Comparison of ENCODE assay signal across 21 mouse cellular contexts in the genomic region with DNA sequence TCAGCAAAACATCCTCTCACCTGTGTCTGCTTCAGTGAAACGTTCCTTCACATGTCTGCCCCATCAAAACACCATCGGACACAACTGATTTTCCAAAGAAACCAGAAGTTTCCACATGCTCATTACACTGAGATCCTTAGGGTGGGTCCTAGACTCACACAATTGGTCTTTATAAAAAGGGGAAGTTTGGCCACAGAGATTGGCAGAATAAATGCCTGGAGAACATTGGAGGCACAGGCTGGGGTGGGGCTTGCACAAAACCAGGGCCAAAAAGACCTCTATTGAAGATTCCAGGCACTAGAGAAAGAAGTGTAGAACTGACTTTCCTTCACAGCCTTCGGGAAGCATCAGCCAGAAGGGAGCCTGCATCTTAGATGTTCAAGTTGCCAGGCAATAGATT. TPM values are rescaled to one million over a fixed set of nuclear protein-coding genes. Genes with fewer than 3 reads are reported as not detected.
DNase-seq lines count a peak whose midpoint lies in the region; ATAC-seq and TF ChIP-seq lines count a peak whose summit lies in the region.
"Had no signal": no experiment of that assay in that cellular context is flagged by ENCODE, and none has a peak within 500 bp of the region (broad histone marks: within the 10 kb centered on the region; RNA-seq: fewer than 3 reads in every experiment).

No protein-coding gene starts in this region.

- intact Hi-C loops in heart, adult 2 months (cut with DNase I), result loop anchor here (10.0 kb wide), 1 partner anchor 461 kb away; no protein-coding TSS in a partner anchor
- intact Hi-C loops in heart, postnatal 14 days (cut with DNase I), result no loop called here

- H3K4me3 ChIP-seq in heart, adult 2 months, result no peak overlapping the region
- H3K4me3 ChIP-seq: embryonic facial prominence, embryonic 10.5 days; embryonic facial prominence, embryonic 12.5 days; forebrain, embryonic 13.5 days; forebrain, embryonic 15.5 days had no signal

- no peaks in the 10 kb centered on the region for H3K27me3 ChIP-seq in heart, adult 2 months (ENCODE audit: control insufficient read depth, insufficient read depth, low read length)
- H3K27me3 ChIP-seq: forebrain, embryonic 13.5 days; forebrain, embryonic 15.5 days; Patski had no signal

- H3K36me3 ChIP-seq in heart, adult 2 months (ENCODE audit: control insufficient read depth, insufficient read depth, low read length), result no peaks in the 10 kb centered on the region
- H3K36me3 ChIP-seq: embryonic facial prominence, embryonic 10.5 days; embryonic facial prominence, embryonic 12.5 days; forebrain, embryonic 15.5 days had no signal

- no peak for TF ChIP-seq CTCF in heart, adult 2 months (IDR thresholded peaks at IDR 0.05)

- WGBS in heart, adult 2 months, result 66% methylated on average over 3 of the region's 3 CpGs

- H3K79me2 ChIP-seq in heart, adult 2 months (replicated peaks; ENCODE audit: control insufficient read depth, insufficient read depth, low read length), result no peaks in the 10 kb centered on the region

- peak; percentile 46 for ATAC-seq in common myeloid progenitor, adult 5-6 weeks (replicated peaks; ENCODE audit: low read depth, poor library complexity, severe bottlenecking)
- ATAC-seq: activated CD4-positive, CD25-positive, alpha-beta regulatory T cell, adult 4 months; forebrain, embryonic 13.5 days; forebrain, embryonic 15.5 days; forebrain, postnatal 0 days; Patski had no signal

- no peak for DNase-seq in heart, adult 2 months
- DNase-seq in heart, postnatal 14 days, result no peak
- DNase-seq in cerebellum, postnatal 10 days, result no peak
- no peak for DNase-seq in layer of hippocampus, postnatal 10 days (ENCODE audit: low spot score in 2 of 2)
- DNase-seq: adrenal gland, adult 8-10 months; adrenal gland, postnatal 14 days; adrenal gland, postnatal 36 days; cerebellum, adult 11-12 months; cerebellum, adult 2 months; cerebellum, adult 9-10 months; cerebellum, postnatal 14 days; cerebellum, postnatal 36 days; forebrain, postnatal 0 days had no signal

- H3K9ac ChIP-seq in heart, adult 2 months (ENCODE audit: low read depth, low read length), result no peak overlapping the region
- H3K9ac ChIP-seq: embryonic facial prominence, embryonic 12.5 days; forebrain, embryonic 13.5 days; forebrain, embryonic 15.5 days; forebrain, postnatal 0 days had no signal

- H3K27ac ChIP-seq in heart, adult 2 months, result peak overlapping the region; percentile 24
- H3K27ac ChIP-seq: embryonic facial prominence, embryonic 12.5 days; forebrain, embryonic 13.5 days; forebrain, embryonic 15.5 days had no signal

- TF ChIP-seq EP300 in heart, adult 2 months (IDR thresholded peaks at IDR 0.05; ENCODE audit: insufficient read depth, low read depth, low read length), result no peak

- H3K4me1 ChIP-seq in heart, adult 2 months (ENCODE audit: control insufficient read depth, insufficient read depth, low read length), result peaks cover 14% of the 10 kb centered on the region

- TF ChIP-seq POLR2A in heart, adult 2 months (IDR thresholded peaks at IDR 0.05; ENCODE audit: insufficient read depth, low read depth, low read length), result no peak

RNA-seq across cellular contexts. Expression of a gene that starts 21.2 kb away (rescaled TPM):
- total RNA-seq in heart, adult 2 months (2021), result 10 to 100 TPM; 50.1 to 63.0 TPM
- polyA plus RNA-seq in heart, adult 2 months (2012; rRNA removed), result 26.3 and 40.0 TPM in 2 replicates
- total RNA-seq in heart, postnatal 14 days (2021), result 10 to 100 TPM; 50.2 to 55.6 TPM
- not detected in 2 replicates for total RNA-seq in common myeloid progenitor, adult 5-6 weeks (2017)
- total RNA-seq in layer of hippocampus, postnatal 10 days (2021), result under 1 TPM in 1 of 2 experiments, not detected in 1; 0.16 TPM
- total RNA-seq: adrenal gland, postnatal 14 days; adrenal gland, postnatal 36 days had no signal
- polyA plus RNA-seq: activated CD4-positive, CD25-positive, alpha-beta regulatory T cell, adult 4 months; embryonic facial prominence, embryonic 10.5 days; forebrain, embryonic 11.5 days; forebrain, embryonic 13.5 days; Patski had no signal

Comparison
In these comparisons a context has a peak if more than half of its experiments do, and no peak if none do; other contexts are left out.
1. RNA of a gene that starts 21.2 kb away (total RNA-seq): 50.1 to 63.0 TPM in heart, adult 2 months and 50.2 to 55.6 TPM in heart, postnatal 14 days; 0.16 TPM in layer of hippocampus, postnatal 10 days and not detected in common myeloid progenitor, adult 5-6 weeks; every median in the first group is over 10 times any median in the second.